ENCODE assay signal across 15 mouse cellular contexts in genomic region chr1:38724631-38725030, GRCm38 (mm10).
"Had no signal": no experiment of that assay in that cellular context is flagged by ENCODE, and none has a peak within 500 bp of the region (broad histone marks: within the 10 kb centered on the region; RNA-seq: fewer than 3 reads in every experiment).

No protein-coding gene starts in this region.

- H3K4me2 ChIP-seq: liver, embryonic 15.5 days; midbrain, embryonic 11.5 days; midbrain, embryonic 13.5 days; midbrain, embryonic 15.5 days; neural tube, embryonic 12.5 days; stomach, embryonic 15.5 days had no signal

- H3K36me3 ChIP-seq: liver, embryonic 15.5 days; midbrain, embryonic 13.5 days; midbrain, embryonic 15.5 days; neural tube, embryonic 12.5 days; stomach, embryonic 15.5 days had no signal

- H3K9me3 ChIP-seq: liver, embryonic 15.5 days; midbrain, embryonic 15.5 days; neural tube, embryonic 12.5 days; stomach, embryonic 15.5 days had no signal

- H3K9ac ChIP-seq: liver, embryonic 15.5 days; liver, postnatal 0 days; midbrain, embryonic 13.5 days; midbrain, embryonic 15.5 days; neural tube, embryonic 12.5 days; stomach, embryonic 15.5 days had no signal

- H3K4me1 ChIP-seq: liver, embryonic 15.5 days; midbrain, embryonic 15.5 days; neural tube, embryonic 12.5 days; stomach, embryonic 15.5 days had no signal

- ATAC-seq: liver, postnatal 0 days; midbrain, embryonic 13.5 days; midbrain, embryonic 15.5 days had no signal

- H3K27ac ChIP-seq: liver, embryonic 15.5 days; macrophage; midbrain, embryonic 13.5 days; midbrain, embryonic 15.5 days; neural tube, embryonic 12.5 days; stomach, embryonic 15.5 days; stomach, postnatal 0 days had no signal

- H3K4me3 ChIP-seq: liver, embryonic 15.5 days; megakaryocyte, embryonic 14.5 days; midbrain, embryonic 13.5 days; midbrain, embryonic 15.5 days; neural tube, embryonic 12.5 days; stomach, embryonic 15.5 days had no signal

- H3K27me3 ChIP-seq: liver, embryonic 15.5 days; midbrain, embryonic 13.5 days; midbrain, embryonic 15.5 days; neural tube, embryonic 12.5 days; stomach, embryonic 15.5 days had no signal

- DNase-seq: liver, postnatal 0 days; lung, adult 2 months; right cerebral cortex, postnatal 14 days; thymus, adult 2 months; thymus, postnatal 25 days; thymus, postnatal 4 days had no signal
